Mouse (Mus musculus): ENCODE measurements around the gene Vps72. TPM values are rescaled to one million over a fixed set of nuclear protein-coding genes. Genes with fewer than 3 reads are reported as not detected.
A peak's percentile ranks its signal among the peaks of the same experiment; 100 is the strongest.
"Not testable (repeated sequence)": the region's sequence is repeated elsewhere in the genome, so short reads cannot be mapped to it uniquely, and the experiment has no call there.

Vps72 gene
- polyA plus RNA-seq, 1 experiment from 2014 or later: 33.4 TPM

DNA sequence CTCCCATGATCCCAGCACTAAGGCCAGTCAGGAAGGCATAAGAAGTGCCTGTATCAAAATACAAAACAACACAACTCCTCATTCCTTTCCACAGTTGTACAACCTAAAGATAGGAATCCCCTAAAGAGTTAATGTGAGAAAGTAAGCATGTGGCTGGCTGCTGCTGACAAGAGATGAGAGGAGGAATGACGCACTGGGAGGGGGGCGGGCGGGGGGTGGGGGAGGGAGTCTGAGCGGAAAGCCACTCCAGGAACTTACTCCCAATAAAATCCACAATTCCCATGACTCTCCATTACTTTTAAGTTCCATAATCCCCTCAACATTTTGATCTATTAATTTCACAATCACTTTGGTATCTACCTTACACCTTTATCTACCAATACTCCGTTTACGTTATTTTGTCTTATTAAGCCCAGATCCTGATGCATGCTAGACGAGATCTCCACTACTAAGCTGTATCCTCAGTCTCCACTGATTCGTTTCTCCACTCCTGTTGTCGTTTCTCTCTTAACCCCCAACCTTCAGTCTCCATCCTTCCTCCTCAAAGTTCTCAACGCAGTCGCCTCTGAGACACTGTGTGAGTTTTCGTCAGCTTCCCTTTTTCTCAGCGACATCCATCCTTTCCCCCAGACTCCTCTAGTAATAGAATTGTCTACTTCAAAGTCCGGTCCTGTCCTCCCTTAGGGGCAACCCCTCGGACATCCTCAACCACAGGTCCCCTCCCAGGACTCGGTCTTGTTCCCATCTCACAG, 5.1 kb upstream of the Vps72 start:
- Histone ChIP-seq H3K4me2 (ENCODE audit: low read depth, low read length) (peak overlapping the region; percentile 65), H3K36me3 (ENCODE audit: control insufficient read depth, insufficient read depth) (no peaks in the 10 kb centered on the region), H3K27me3 (ENCODE audit: control insufficient read depth, insufficient read depth, low read depth, low read length) (no peaks in the 10 kb centered on the region), H3K27ac (ENCODE audit: low read length) (peak overlapping the region; percentile 88), H3K9me3 (replicated peaks; ENCODE audit: control insufficient read depth, low read length) (no peaks in the 10 kb centered on the region), H3K4me1 (ENCODE audit: control insufficient read depth, low read depth, low read length) (peaks cover 26% of the 10 kb centered on the region), H3K9ac (ENCODE audit: low read depth, low read length) (peak overlapping the region; percentile 98), H3K4me3 (ENCODE audit: low read depth, low read length) (peak overlapping the region; percentile 98)
- ATAC-seq (ENCODE audit: low read depth): no peak
- 1% methylated on average over 16 of the region's 16 CpGs for WGBS (ENCODE audit: insufficient replicate concordance)

- ATAC-seq (ENCODE audit: low read depth): peak; percentile 88
- Histone ChIP-seq H3K9ac (ENCODE audit: low read depth, low read length) (peak within 1 kb of the TSS; percentile 98), H3K36me3 (ENCODE audit: control insufficient read depth, insufficient read depth) (no peaks in the 10 kb centered on the region), H3K4me2 (ENCODE audit: low read depth, low read length) (peak within 1 kb of the TSS; percentile 70), H3K9me3 (replicated peaks; ENCODE audit: control insufficient read depth, low read length) (no peaks in the 10 kb centered on the region), H3K4me1 (ENCODE audit: control insufficient read depth, low read depth, low read length) (peaks cover 27% of the 10 kb centered on the region), H3K4me3 (ENCODE audit: low read depth, low read length) (peak within 1 kb of the TSS; percentile 98), H3K27ac (ENCODE audit: low read length) (peak within 1 kb of the TSS; percentile 88), H3K27me3 (ENCODE audit: control insufficient read depth, insufficient read depth, low read depth, low read length) (no peaks in the 10 kb centered on the region)
- under 1% methylated on average over 51 of the region's 51 CpGs for WGBS (ENCODE audit: insufficient replicate concordance)
Observed at GRCm38 (mm10) chr3:95106338-95107117, 4.3 kb upstream of the Vps72 start, which contains the start of gene Pip5k1a. Gene Pip5k1a (minus strand): TSS chr3:95106930.

- peaks cover 31% of the 10 kb centered on the region for H3K4me1 ChIP-seq (ENCODE audit: control insufficient read depth, low read depth, low read length)
- not testable (repeated sequence) for H3K27me3 ChIP-seq (ENCODE audit: control insufficient read depth, insufficient read depth, low read depth, low read length); ATAC-seq (ENCODE audit: low read depth); H3K36me3 ChIP-seq (ENCODE audit: control insufficient read depth, insufficient read depth); H3K9me3 ChIP-seq (replicated peaks; ENCODE audit: control insufficient read depth, low read length); H3K9ac ChIP-seq (ENCODE audit: low read depth, low read length)
- 0 out of 2 replicates have a peak overlapping the region, but pooled peaks have one; percentile 62 for H3K27ac ChIP-seq (ENCODE audit: low read length)
- H3K4me2 ChIP-seq (ENCODE audit: low read depth, low read length): peak overlapping the region; percentile 70
- peak overlapping the region; percentile 98 for H3K4me3 ChIP-seq (ENCODE audit: low read depth, low read length)
Observed at GRCm38 (mm10) chr3:95107308-95107707, 3.5 kb upstream of the Vps72 start.

- Histone ChIP-seq H3K4me1 (ENCODE audit: control insufficient read depth, low read depth, low read length) (peaks cover 35% of the 10 kb centered on the region), H3K36me3 (ENCODE audit: control insufficient read depth, insufficient read depth) (no peaks in the 10 kb centered on the region), H3K9me3 (replicated peaks; ENCODE audit: control insufficient read depth, low read length) (no peaks in the 10 kb centered on the region), H3K4me2 (ENCODE audit: low read depth, low read length) (no peak overlapping the region), H3K27ac (ENCODE audit: low read length) (no peak overlapping the region), H3K9ac (ENCODE audit: low read depth, low read length) (no peak overlapping the region), H3K4me3 (ENCODE audit: low read depth, low read length) (no peak overlapping the region), H3K27me3 (ENCODE audit: control insufficient read depth, insufficient read depth, low read depth, low read length) (no peaks in the 10 kb centered on the region)
- ATAC-seq (ENCODE audit: low read depth): no peak
- 49% methylated on average over 2 of the region's 2 CpGs for WGBS (ENCODE audit: insufficient replicate concordance)
Observed at GRCm38 (mm10) chr3:95107898-95108297, 2.9 kb upstream of the Vps72 start.

- WGBS (ENCODE audit: insufficient replicate concordance): 90% methylated on average over 1 of the region's 1 CpGs
- H3K4me1 ChIP-seq (ENCODE audit: control insufficient read depth, low read depth, low read length): peaks cover 22% of the 10 kb centered on the region
- H3K4me3 ChIP-seq (ENCODE audit: low read depth, low read length): no peak overlapping the region
- no peaks in the 10 kb centered on the region for H3K36me3 ChIP-seq (ENCODE audit: control insufficient read depth, insufficient read depth)
- H3K27ac ChIP-seq (ENCODE audit: low read length): no peak overlapping the region
- H3K9ac ChIP-seq (ENCODE audit: low read depth, low read length): no peak overlapping the region
- H3K27me3 ChIP-seq (ENCODE audit: control insufficient read depth, insufficient read depth, low read depth, low read length): no peaks in the 10 kb centered on the region
- H3K4me2 ChIP-seq (ENCODE audit: low read depth, low read length): no peak overlapping the region
- no peak for ATAC-seq (ENCODE audit: low read depth)
- H3K9me3 ChIP-seq (replicated peaks; ENCODE audit: control insufficient read depth, low read length): no peaks in the 10 kb centered on the region
Observed at GRCm38 (mm10) chr3:95112760-95113159, 1.9 kb downstream of the Vps72 start.

GRCm38 (mm10) chr3:95117751-95118150, 6.9 kb downstream of the Vps72 start:
- WGBS (ENCODE audit: insufficient replicate concordance): 83% methylated on average over 2 of the region's 2 CpGs
- no peak overlapping the region for H3K9ac ChIP-seq (ENCODE audit: low read depth, low read length)
- no peak for ATAC-seq (ENCODE audit: low read depth)
- no peak overlapping the region for H3K4me2 ChIP-seq (ENCODE audit: low read depth, low read length)
- H3K36me3 ChIP-seq (ENCODE audit: control insufficient read depth, insufficient read depth): peaks cover 24% of the 10 kb centered on the region
- H3K9me3 ChIP-seq (replicated peaks; ENCODE audit: control insufficient read depth, low read length): no peaks in the 10 kb centered on the region
- peaks cover under 1% of the 10 kb centered on the region; the same call in 1 of the 2 replicates for H3K4me1 ChIP-seq (ENCODE audit: control insufficient read depth, low read depth, low read length)
- H3K27ac ChIP-seq (ENCODE audit: low read length): no peak overlapping the region
- no peak overlapping the region for H3K4me3 ChIP-seq (ENCODE audit: low read depth, low read length)
- no peaks in the 10 kb centered on the region for H3K27me3 ChIP-seq (ENCODE audit: control insufficient read depth, insufficient read depth, low read depth, low read length)

GRCm38 (mm10) chr3:95121580-95121979, 10.8 kb downstream of the Vps72 start:
- 57% methylated on average over 6 of the region's 6 CpGs for WGBS (ENCODE audit: insufficient replicate concordance)

DNA sequence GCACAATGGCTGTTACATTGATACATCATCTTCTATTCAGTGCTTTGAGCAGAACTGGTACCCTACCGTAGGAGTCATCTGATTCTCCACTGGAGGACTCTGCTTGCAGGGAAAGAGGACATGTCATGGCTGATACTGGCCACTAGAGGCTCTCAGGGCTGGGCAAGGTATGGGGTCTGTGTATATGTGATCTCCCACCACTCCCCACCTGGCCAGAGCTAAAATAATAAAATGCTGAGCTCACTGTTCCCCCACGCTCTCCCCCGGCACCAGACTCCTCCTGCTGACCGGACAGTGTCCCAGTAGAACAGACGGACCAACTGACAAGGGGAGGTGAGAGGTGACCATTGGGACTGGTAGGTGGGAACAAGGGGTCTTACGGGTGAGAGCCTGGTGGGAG, 13.4 kb downstream of the Vps72 start, which contains the start of gene Tmod4:
TSS of gene Tmod4 (plus strand) at position 231 of the 400 bp plus-strand sequence.
- no peak within 1 kb of the TSS for H3K27ac ChIP-seq (ENCODE audit: low read length)
- peaks cover 4% of the 10 kb centered on the region for H3K4me1 ChIP-seq (ENCODE audit: control insufficient read depth, low read depth, low read length)
- H3K27me3 ChIP-seq (ENCODE audit: control insufficient read depth, insufficient read depth, low read depth, low read length): no peaks in the 10 kb centered on the region
- H3K4me2 ChIP-seq (ENCODE audit: low read depth, low read length): no peak within 1 kb of the TSS
- ATAC-seq (ENCODE audit: low read depth): no peak
- peaks cover 19% of the 10 kb centered on the region for H3K36me3 ChIP-seq (ENCODE audit: control insufficient read depth, insufficient read depth)
- H3K4me3 ChIP-seq (ENCODE audit: low read depth, low read length): no peak within 1 kb of the TSS
- no peak within 1 kb of the TSS for H3K9ac ChIP-seq (ENCODE audit: low read depth, low read length)
- 62% methylated on average over 6 of the region's 6 CpGs for WGBS (ENCODE audit: insufficient replicate concordance)
- H3K9me3 ChIP-seq (replicated peaks; ENCODE audit: control insufficient read depth, low read length): no peaks in the 10 kb centered on the region

More at GRCm38 (mm10) chr3:95121580-95121979, 10.8 kb downstream of the Vps72 start:
- peak; percentile 51 for ATAC-seq (ENCODE audit: low read depth)
- H3K9ac ChIP-seq (ENCODE audit: low read depth, low read length): no peak overlapping the region
- peaks cover 24% of the 10 kb centered on the region for H3K36me3 ChIP-seq (ENCODE audit: control insufficient read depth, insufficient read depth)
- peaks cover 4% of the 10 kb centered on the region for H3K4me1 ChIP-seq (ENCODE audit: control insufficient read depth, low read depth, low read length)
- H3K4me3 ChIP-seq (ENCODE audit: low read depth, low read length): no peak overlapping the region
- no peak overlapping the region for H3K27ac ChIP-seq (ENCODE audit: low read length)
- no peak overlapping the region for H3K4me2 ChIP-seq (ENCODE audit: low read depth, low read length)
- no peaks in the 10 kb centered on the region for H3K27me3 ChIP-seq (ENCODE audit: control insufficient read depth, insufficient read depth, low read depth, low read length)
- no peaks in the 10 kb centered on the region for H3K9me3 ChIP-seq (replicated peaks; ENCODE audit: control insufficient read depth, low read length)

DNA sequence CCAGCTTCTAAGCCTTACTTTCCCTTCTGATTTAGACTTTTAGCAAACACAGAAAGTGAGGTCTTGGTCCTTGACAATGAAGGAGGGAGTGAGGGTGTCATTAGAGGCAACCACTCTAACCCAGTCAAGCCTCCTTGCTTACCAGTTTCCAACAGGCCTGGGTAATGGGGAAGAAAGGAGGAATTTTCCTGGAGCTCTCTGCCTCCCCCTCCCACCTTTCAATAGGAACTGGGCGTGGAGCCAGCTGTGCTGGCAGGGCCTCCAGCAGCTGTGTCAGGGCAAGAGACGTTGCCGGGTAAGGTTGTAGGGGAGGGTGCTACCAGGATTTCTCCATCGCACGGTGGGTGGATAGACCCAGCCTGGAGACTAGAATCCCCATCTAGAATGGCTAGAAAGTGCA, 14.2 kb downstream of the Vps72 start:
- peaks cover 4% of the 10 kb centered on the region for H3K4me1 ChIP-seq (ENCODE audit: control insufficient read depth, low read depth, low read length)
- H3K4me3 ChIP-seq (ENCODE audit: low read depth, low read length): no peak overlapping the region
- H3K9me3 ChIP-seq (replicated peaks; ENCODE audit: control insufficient read depth, low read length): no peaks in the 10 kb centered on the region
- H3K27ac ChIP-seq (ENCODE audit: low read length): no peak overlapping the region
- ATAC-seq (ENCODE audit: low read depth): no peak
- H3K36me3 ChIP-seq (ENCODE audit: control insufficient read depth, insufficient read depth): peaks cover 13% of the 10 kb centered on the region
- WGBS (ENCODE audit: insufficient replicate concordance): 43% methylated on average over 5 of the region's 5 CpGs
- H3K4me2 ChIP-seq (ENCODE audit: low read depth, low read length): no peak overlapping the region
- no peaks in the 10 kb centered on the region for H3K27me3 ChIP-seq (ENCODE audit: control insufficient read depth, insufficient read depth, low read depth, low read length)
- no peak overlapping the region for H3K9ac ChIP-seq (ENCODE audit: low read depth, low read length)

Measured in liver, embryonic 16.5 days (tissue).